Mouse (Mus musculus): ENCODE data around the gene Mtmr2.

The Mtmr2 gene

GRCm38 (mm10) chr9:13806854-13807253, 58.6 kb downstream of the Mtmr2 start:
- DNase-seq (ENCODE audit: low spot score in 2 of 2): no peak

- no peak for DNase-seq (ENCODE audit: low spot score in 2 of 2)
Observed at GRCm38 (mm10) chr9:13807657-13808056, 59.4 kb downstream of the Mtmr2 start.

- no peak for DNase-seq (ENCODE audit: low spot score in 2 of 2)
Observed at GRCm38 (mm10) chr9:13809937-13810336, 61.7 kb downstream of the Mtmr2 start.

- no peak for DNase-seq (ENCODE audit: low spot score in 2 of 2)
Observed at GRCm38 (mm10) chr9:13818369-13818768, 70.2 kb downstream of the Mtmr2 start.

GRCm38 (mm10) chr9:13820774-13821173, 72.6 kb downstream of the Mtmr2 start:
- DNase-seq (ENCODE audit: low spot score in 2 of 2): no peak

GRCm38 (mm10) chr9:13825896-13826295, 77.7 kb downstream of the Mtmr2 start:
- no peak for DNase-seq (ENCODE audit: low spot score in 2 of 2)

GRCm38 (mm10) chr9:13826391-13826805, 78.2 kb downstream of the Mtmr2 start:
- no peak for DNase-seq (ENCODE audit: low spot score in 2 of 2)

- peak; percentile 83 to 90 for DNase-seq (ENCODE audit: low spot score in 2 of 2)
Observed at GRCm38 (mm10) chr9:13826832-13827405, 78.7 kb downstream of the Mtmr2 start, which contains the start of gene Cep57. Cep57 (minus strand) TSS chr9:13827107.

- peak; percentile 99 to 100 for DNase-seq (ENCODE audit: low spot score in 2 of 2)
Observed at GRCm38 (mm10) chr9:13827406-13828086, 79.3 kb downstream of the Mtmr2 start, which contains the start of gene Fam76b. Fam76b (plus strand) TSS chr9:13827716.

GRCm38 (mm10) chr9:13828087-13828441, 79.9 kb downstream of the Mtmr2 start:
- DNase-seq (ENCODE audit: low spot score in 2 of 2): no peak

- DNase-seq (ENCODE audit: low spot score in 2 of 2): no peak
Observed at GRCm38 (mm10) chr9:13835256-13835655, 87.0 kb downstream of the Mtmr2 start.

GRCm38 (mm10) chr9:13836726-13837125, 88.5 kb downstream of the Mtmr2 start:
- no peak for DNase-seq (ENCODE audit: low spot score in 2 of 2)

- DNase-seq (ENCODE audit: low spot score in 2 of 2): no peak
Observed at GRCm38 (mm10) chr9:13847591-13847990, 99.4 kb downstream of the Mtmr2 start.

- no peak for DNase-seq (ENCODE audit: low spot score in 2 of 2)
Observed at GRCm38 (mm10) chr9:13848481-13849480, 100.6 kb downstream of the Mtmr2 start.

GRCm38 (mm10) chr9:13853876-13854275, 105.7 kb downstream of the Mtmr2 start:
- DNase-seq (ENCODE audit: low spot score in 2 of 2): no peak

Data from urinary bladder, adult 18-20 months (tissue).